Mouse (Mus musculus): ENCODE results near the gene Acox3. TPM values are rescaled to one million over a fixed set of nuclear protein-coding genes. Genes with fewer than 3 reads are reported as not detected.

The Acox3 gene
- polyA plus RNA-seq (2014; fragmentation: Nextera tagmentation; extraction: Ambion mirVana) = 13.8 and 13.9 TPM in 2 replicates

- Histone ChIP-seq H3K4me1 (ENCODE audit: insufficient read depth) (peaks cover 6% of the 10 kb centered on the region), H3K9ac (peak within 1 kb of the TSS; percentile 62), H3K27me3 (ENCODE audit: insufficient read depth, low read length) (no peaks in the 10 kb centered on the region), H3K4me3 (ENCODE audit: low read depth, low read length) (peak within 1 kb of the TSS; percentile 62), H3K36me3 (ENCODE audit: insufficient read depth) (no peaks in the 10 kb centered on the region), H3K9me3 (ENCODE audit: low read depth, low read length) (no peaks in the 10 kb centered on the region), H3K4me2 (peak within 1 kb of the TSS; percentile 77), H3K27ac (ENCODE audit: low read depth) (no peak within 1 kb of the TSS; the same call in 1 of the 2 replicates)
- peak; percentile 99 for DNase-seq
- no peak for TF ChIP-seq CTCF (IDR thresholded peaks at IDR 0.05; ENCODE audit: low read depth)
- ATAC-seq (ENCODE audit: insufficient read depth) = peak; percentile 94
- under 1% methylated on average over 35 of the region's 35 CpGs for WGBS
Measured at GRCm38 (mm10) chr5:35582445-35583220, at the start of gene Acox3. TSS of gene Acox3 (plus strand) at chr5:35583040.

- Histone ChIP-seq H3K36me3 (ENCODE audit: insufficient read depth) (no peaks in the 10 kb centered on the region), H3K27me3 (ENCODE audit: insufficient read depth, low read length) (no peaks in the 10 kb centered on the region; the same call in 1 of the 2 replicates), H3K4me3 (ENCODE audit: low read depth, low read length) (no peak overlapping the region), H3K4me2 (no peak overlapping the region), H3K27ac (ENCODE audit: low read depth) (no peak overlapping the region), H3K4me1 (ENCODE audit: insufficient read depth) (0 out of 2 replicates have a peak, but pooled peaks cover 4% of the 10 kb centered on the region), H3K9me3 (ENCODE audit: low read depth, low read length) (no peaks in the 10 kb centered on the region), H3K9ac (no peak overlapping the region)
- DNase-seq = peak; percentile 25
- 60% methylated on average over 3 of the region's 3 CpGs for WGBS
- TF ChIP-seq CTCF (IDR thresholded peaks at IDR 0.05; ENCODE audit: low read depth) = peak; percentile 44
- no peak for ATAC-seq (ENCODE audit: insufficient read depth)
Measured at GRCm38 (mm10) chr5:35536271-35536670, 46.6 kb upstream of the Acox3 start.

GRCm38 (mm10) chr5:35537474-35537873, 45.4 kb upstream of the Acox3 start:
- H3K4me2 ChIP-seq = no peak overlapping the region
- DNase-seq (no peak), ATAC-seq (ENCODE audit: insufficient read depth) (no peak)
- H3K27me3 ChIP-seq (ENCODE audit: insufficient read depth, low read length) = no peaks in the 10 kb centered on the region; the same call in 1 of the 2 replicates
- no peak overlapping the region for H3K27ac ChIP-seq (ENCODE audit: low read depth)
- H3K9me3 ChIP-seq (ENCODE audit: low read depth, low read length) = no peaks in the 10 kb centered on the region
- H3K4me1 ChIP-seq (ENCODE audit: insufficient read depth) = 0 out of 2 replicates have a peak, but pooled peaks cover 4% of the 10 kb centered on the region
- H3K9ac ChIP-seq = no peak overlapping the region
- TF ChIP-seq CTCF (IDR thresholded peaks at IDR 0.05; ENCODE audit: low read depth) = no peak
- WGBS = 69% methylated on average over 1 of the region's 1 CpGs
- H3K36me3 ChIP-seq (ENCODE audit: insufficient read depth) = no peaks in the 10 kb centered on the region
- no peak overlapping the region for H3K4me3 ChIP-seq (ENCODE audit: low read depth, low read length)

- H3K27me3 ChIP-seq (ENCODE audit: insufficient read depth, low read length) = no peaks in the 10 kb centered on the region; the same call in 1 of the 2 replicates
- ATAC-seq (ENCODE audit: insufficient read depth) (no peak), DNase-seq (no peak)
- no peaks in the 10 kb centered on the region for H3K36me3 ChIP-seq (ENCODE audit: insufficient read depth)
- no peak for TF ChIP-seq CTCF (IDR thresholded peaks at IDR 0.05; ENCODE audit: low read depth)
- H3K4me1 ChIP-seq (ENCODE audit: insufficient read depth) = 0 out of 2 replicates have a peak, but pooled peaks cover 4% of the 10 kb centered on the region
- no peaks in the 10 kb centered on the region for H3K9me3 ChIP-seq (ENCODE audit: low read depth, low read length)
- no peak overlapping the region for H3K9ac ChIP-seq
- 72% methylated on average over 3 of the region's 3 CpGs for WGBS
- no peak overlapping the region for H3K4me3 ChIP-seq (ENCODE audit: low read depth, low read length)
- H3K4me2 ChIP-seq = no peak overlapping the region
- no peak overlapping the region for H3K27ac ChIP-seq (ENCODE audit: low read depth)
Measured at GRCm38 (mm10) chr5:35538022-35538421, 44.8 kb upstream of the Acox3 start.

GRCm38 (mm10) chr5:35539576-35539975, 43.3 kb upstream of the Acox3 start:
- ATAC-seq (ENCODE audit: insufficient read depth) = no peak
- 55% methylated on average over 4 of the region's 4 CpGs for WGBS
- H3K4me2 ChIP-seq = no peak overlapping the region
- no peak overlapping the region for H3K4me3 ChIP-seq (ENCODE audit: low read depth, low read length)
- no peak for TF ChIP-seq CTCF (IDR thresholded peaks at IDR 0.05; ENCODE audit: low read depth)
- peak; percentile 59 for DNase-seq
- no peaks in the 10 kb centered on the region for H3K36me3 ChIP-seq (ENCODE audit: insufficient read depth)
- no peaks in the 10 kb centered on the region; the same call in 1 of the 2 replicates for H3K27me3 ChIP-seq (ENCODE audit: insufficient read depth, low read length)
- H3K9me3 ChIP-seq (ENCODE audit: low read depth, low read length) = no peaks in the 10 kb centered on the region
- no peak overlapping the region for H3K9ac ChIP-seq
- 0 out of 2 replicates have a peak, but pooled peaks cover 4% of the 10 kb centered on the region for H3K4me1 ChIP-seq (ENCODE audit: insufficient read depth)
- no peak overlapping the region for H3K27ac ChIP-seq (ENCODE audit: low read depth)

GRCm38 (mm10) chr5:35540555-35540954, 42.3 kb upstream of the Acox3 start:
- Histone ChIP-seq H3K9me3 (ENCODE audit: low read depth, low read length) (no peaks in the 10 kb centered on the region), H3K9ac (no peak overlapping the region), H3K36me3 (ENCODE audit: insufficient read depth) (no peaks in the 10 kb centered on the region), H3K4me3 (ENCODE audit: low read depth, low read length) (no peak overlapping the region), H3K4me1 (ENCODE audit: insufficient read depth) (0 out of 2 replicates have a peak, but pooled peaks cover 4% of the 10 kb centered on the region), H3K27ac (ENCODE audit: low read depth) (peak overlapping the region; percentile 44; the same call in 1 of the 2 replicates), H3K4me2 (no peak overlapping the region), H3K27me3 (ENCODE audit: insufficient read depth, low read length) (no peaks in the 10 kb centered on the region)
- peak; percentile 45 for DNase-seq
- no peak for TF ChIP-seq CTCF (IDR thresholded peaks at IDR 0.05; ENCODE audit: low read depth)
- WGBS = 35% methylated on average over 5 of the region's 5 CpGs
- peak; percentile 60; the same call in 1 of the 2 replicates for ATAC-seq (ENCODE audit: insufficient read depth)

Data from lung, embryonic 14.5 days (tissue).